Mouse (Mus musculus) cerebellum, adult 2 months (tissue): ENCODE results near the gene Map4k3. TPM values are rescaled to one million over a fixed set of nuclear protein-coding genes. Genes with fewer than 3 reads are reported as not detected.
A peak's percentile ranks its signal among the peaks of the same experiment; 100 is the strongest.
"Not testable (repeated sequence)": the region's sequence is repeated elsewhere in the genome, so short reads cannot be mapped to it uniquely, and the experiment has no call there.

Source experiments
- DNase-seq, 2 experiments: peaks; one replicate each; pipeline ENCODE4 v3.0.0; 2021
- H3K27ac ChIP-seq: fragments of 200-500 bp; 2 replicates; pipeline ENCODE4 v1.5.1; 2012; ENCODE audit warnings: low read length, control low read depth, inconsistent platforms; ENCODE audit not compliant: insufficient read depth
- H3K27me3 ChIP-seq: fragments of 200-500 bp; 2 replicates; pipeline ENCODE4 v1.6.1; 2012; ENCODE audit warnings: inconsistent platforms, mild to moderate bottlenecking, low read length, moderate library complexity; ENCODE audit not compliant: control insufficient read depth, insufficient read depth
- H3K4me1 ChIP-seq: fragments of 200-500 bp; 2 replicates; pipeline ENCODE4 v1.6.1; 2011; ENCODE audit warnings: low read length; ENCODE audit not compliant: control insufficient read depth, insufficient read depth
- H3K4me3 ChIP-seq: fragments of 200-500 bp; replicated peaks from 2 replicates; pipeline ENCODE3; 2011; ENCODE audit warnings: mild to moderate bottlenecking, low read depth, low read length, control low read depth; ENCODE audit not compliant: insufficient read depth
- CTCF ChIP-seq: fragments of 200-500 bp; IDR thresholded peaks from 2 replicates; pipeline ENCODE4 v1.5.1; 2011; ENCODE audit warnings: low read depth, mild to moderate bottlenecking, control low read depth, low read length, moderate library complexity, borderline replicate concordance; ENCODE audit not compliant: insufficient read depth
- POLR2A ChIP-seq: fragments of 200-500 bp; IDR thresholded peaks from 2 replicates; pipeline ENCODE4 v1.6.1; 2011; ENCODE audit warnings: low read length, control low read depth, borderline replicate concordance; ENCODE audit not compliant: insufficient read depth
- WGBS: fragments of 180-500 bp; shearing (Covaris S2); methylation state at CpG from one replicate; pipeline ENCODE4 v1.1.7; 2018; 5-methylcytosine and 5-hydroxymethylcytosine counted together
- polyA plus RNA-seq: library from polyadenylated mRNA; depleted of rRNA; stranded (reverse); fragments of >200 nt; gene quantifications from 2 replicates; pipeline ENCODE4 v1.2.3, GENCODE M21; 2012

Gene Map4k3
- polyA plus RNA-seq, 1 experiment, result 45.3 TPM

DNA sequence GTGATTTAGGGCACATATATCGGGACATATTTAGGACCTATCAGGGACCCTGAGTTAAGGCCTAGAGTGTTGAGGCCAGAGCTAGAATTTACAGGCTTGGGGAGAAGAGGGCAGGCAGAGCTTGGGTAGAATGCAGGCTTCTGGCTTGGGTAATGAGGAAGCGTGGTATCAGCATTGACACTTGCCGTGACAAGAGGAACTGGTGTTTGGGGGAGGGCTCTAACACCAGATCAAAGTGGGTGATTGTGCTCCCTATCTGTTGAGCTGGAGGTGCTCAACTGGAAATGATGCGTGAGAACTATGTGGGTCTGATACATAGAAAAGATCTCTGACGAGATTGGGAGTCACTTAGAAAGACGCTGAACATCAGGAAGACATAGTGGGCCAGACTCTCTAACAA is 6.4 kb upstream of the Map4k3 start:
- H3K27me3 ChIP-seq, result no peaks in the 10 kb centered on the region
- no peak overlapping the region for H3K4me3 ChIP-seq
- TF ChIP-seq POLR2A, result no peak
- H3K4me1 ChIP-seq, result no peaks in the 10 kb centered on the region
- DNase-seq, result no peak
- WGBS, result 91% methylated on average over 6 of the region's 6 CpGs
- H3K27ac ChIP-seq, result no peak overlapping the region

DNA sequence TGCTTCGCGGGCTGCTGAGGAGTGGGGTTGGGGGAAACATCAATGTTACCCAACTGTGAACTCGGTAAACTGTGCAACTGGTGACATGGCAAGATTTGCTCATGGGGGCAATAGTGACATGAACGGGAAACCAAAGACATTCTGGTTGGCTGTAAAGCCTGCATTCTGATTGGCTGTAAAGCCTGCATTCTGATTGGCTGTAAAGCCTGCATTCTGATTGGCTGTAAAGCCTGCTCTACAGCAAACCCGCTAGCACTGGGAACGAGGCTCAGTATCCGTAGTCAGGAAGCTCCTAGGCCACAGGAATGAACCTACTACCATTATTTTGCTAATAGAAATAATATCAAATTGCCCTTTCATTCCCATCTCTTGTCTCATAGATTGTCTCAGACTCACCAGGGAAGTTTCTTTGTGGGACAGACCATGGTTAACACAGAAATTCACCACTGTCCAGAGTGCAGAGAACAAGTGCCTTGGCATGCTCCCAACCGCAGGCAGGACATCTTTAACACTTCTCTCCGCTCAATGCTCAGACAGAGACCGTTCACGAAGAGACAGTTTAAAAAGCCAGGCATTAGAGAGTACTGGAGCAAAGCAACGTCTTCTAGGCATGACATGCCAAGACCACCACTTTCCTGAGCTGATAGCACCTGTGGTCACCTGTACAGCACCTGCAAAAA is 5.0 kb upstream of the Map4k3 start:
- Histone ChIP-seq H3K4me1 (no peaks in the 10 kb centered on the region), H3K27me3 (no peaks in the 10 kb centered on the region), H3K4me3 (no peak overlapping the region), H3K27ac (no peak overlapping the region)
- no peak for DNase-seq
- TF ChIP-seq CTCF, result no peak
- 83% methylated on average over 12 of the region's 12 CpGs for WGBS

DNA sequence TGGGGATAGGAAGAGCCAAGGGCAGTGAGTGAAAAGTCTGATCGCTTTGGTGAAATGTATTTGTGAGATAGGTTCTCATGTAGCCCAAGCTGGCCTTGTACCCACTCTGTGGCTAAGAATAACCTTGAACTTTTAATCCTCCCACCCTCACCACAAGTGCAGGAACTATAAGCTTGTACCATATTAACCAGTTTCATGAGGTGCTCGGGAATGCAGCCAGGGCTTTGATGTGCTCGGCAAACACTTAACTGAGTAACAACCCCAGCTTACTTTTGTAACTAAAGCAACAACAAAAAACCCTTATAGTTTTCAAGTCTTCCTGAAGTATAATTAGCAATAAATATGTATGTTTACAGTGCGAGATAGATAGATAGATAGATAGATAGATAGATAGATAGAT is 4.0 kb upstream of the Map4k3 start:
- Histone ChIP-seq H3K27ac (no peak overlapping the region), H3K4me3 (no peak overlapping the region), H3K4me1 (no peaks in the 10 kb centered on the region), H3K27me3 (no peaks in the 10 kb centered on the region)
- WGBS, result 81% methylated on average over 4 of the region's 4 CpGs
- TF ChIP-seq POLR2A (no peak), CTCF (no peak)
- no peak for DNase-seq

DNA sequence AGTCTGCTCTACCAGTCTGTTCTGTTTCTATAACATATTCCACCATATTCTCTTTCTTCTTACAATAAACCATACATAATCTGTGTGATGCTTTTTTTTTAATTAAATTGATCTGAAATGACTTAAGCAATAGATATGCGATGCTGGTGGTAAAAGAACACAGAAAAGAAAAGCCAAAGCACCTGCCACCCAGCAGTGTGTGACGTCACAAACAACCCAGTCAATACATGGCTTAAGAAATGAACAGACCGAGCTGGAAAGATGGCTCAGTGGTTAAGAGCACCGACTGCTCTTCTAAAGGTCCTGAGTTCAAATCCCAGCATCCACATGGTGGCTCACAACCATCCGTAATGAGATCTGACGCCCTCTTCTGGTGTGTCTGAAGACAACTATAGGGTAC is 2.0 kb upstream of the Map4k3 start:
- not testable (repeated sequence) for H3K4me3 ChIP-seq, H3K27ac ChIP-seq, H3K4me1 ChIP-seq, H3K27me3 ChIP-seq, DNase-seq
- WGBS, result 92% methylated on average over 6 of the region's 6 CpGs

DNA sequence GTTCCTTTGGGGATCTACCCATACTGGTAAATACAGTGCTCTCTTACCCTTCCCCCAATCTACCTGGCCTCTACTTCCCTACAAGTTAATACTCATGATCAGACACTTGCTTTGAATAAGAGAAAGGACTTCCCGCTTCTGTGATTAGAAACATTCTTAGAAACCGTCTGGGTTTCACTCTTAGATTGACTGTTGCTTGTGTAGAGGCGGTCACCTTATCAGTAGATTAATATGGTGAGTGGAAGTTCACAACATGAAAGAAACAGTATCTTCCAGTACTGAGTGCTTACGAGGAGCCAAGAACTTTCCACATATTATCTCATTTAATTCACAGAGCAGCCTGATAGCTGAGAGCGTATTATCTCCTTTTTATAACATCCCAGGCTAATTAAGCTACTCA is 1.5 kb upstream of the Map4k3 start:
- H3K4me3 ChIP-seq, result no peak overlapping the region
- H3K27ac ChIP-seq, result no peak overlapping the region
- H3K27me3 ChIP-seq, result no peaks in the 10 kb centered on the region
- TF ChIP-seq POLR2A, result no peak
- no peak for TF ChIP-seq CTCF
- peaks cover 7% of the 10 kb centered on the region; the same call in 1 of the 2 replicates for H3K4me1 ChIP-seq
- DNase-seq, result no peak
- 95% methylated on average over 5 of the region's 5 CpGs for WGBS

DNA sequence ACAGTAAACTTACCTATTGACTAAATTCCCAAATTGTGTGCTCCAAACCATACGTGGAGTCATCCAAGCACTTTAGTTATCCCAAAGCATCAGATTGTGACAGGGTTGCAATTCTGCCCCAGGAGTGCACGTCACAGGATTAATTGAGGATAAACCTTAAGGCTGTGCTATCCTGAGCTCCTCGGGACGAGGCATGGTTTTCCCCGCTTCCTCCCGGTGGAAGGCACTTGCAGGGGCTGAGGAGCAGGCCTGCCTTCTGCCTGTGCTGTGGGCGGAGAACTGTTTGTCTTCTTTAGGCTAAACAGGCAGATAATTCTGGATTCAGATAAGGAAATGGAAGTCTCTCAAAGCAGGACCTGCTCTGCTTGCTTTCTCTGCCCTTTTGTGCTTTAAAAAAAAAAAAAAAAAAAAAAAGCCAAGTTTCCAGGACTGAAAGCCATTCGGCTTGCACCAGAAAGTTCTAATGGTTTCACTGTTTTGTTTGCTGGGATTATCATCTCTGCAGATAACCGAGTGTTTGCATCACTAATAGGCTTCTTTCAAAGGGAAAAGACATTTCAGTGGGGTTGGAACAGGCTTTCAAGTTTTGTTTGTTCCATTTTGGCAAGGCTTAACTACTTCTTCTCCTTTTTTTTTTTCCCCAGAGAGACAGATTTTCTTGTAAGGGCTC is 930 bp upstream of the Map4k3 start:
- Histone ChIP-seq H3K27me3 (no peaks in the 10 kb centered on the region), H3K4me3 (no peak overlapping the region), H3K27ac (0 out of 2 replicates have a peak overlapping the region, but pooled peaks have one; percentile 28), H3K4me1 (peaks cover 13% of the 10 kb centered on the region)
- TF ChIP-seq CTCF, result no peak
- WGBS, result 48% methylated on average over 9 of the region's 9 CpGs
- DNase-seq, result no peak

DNA sequence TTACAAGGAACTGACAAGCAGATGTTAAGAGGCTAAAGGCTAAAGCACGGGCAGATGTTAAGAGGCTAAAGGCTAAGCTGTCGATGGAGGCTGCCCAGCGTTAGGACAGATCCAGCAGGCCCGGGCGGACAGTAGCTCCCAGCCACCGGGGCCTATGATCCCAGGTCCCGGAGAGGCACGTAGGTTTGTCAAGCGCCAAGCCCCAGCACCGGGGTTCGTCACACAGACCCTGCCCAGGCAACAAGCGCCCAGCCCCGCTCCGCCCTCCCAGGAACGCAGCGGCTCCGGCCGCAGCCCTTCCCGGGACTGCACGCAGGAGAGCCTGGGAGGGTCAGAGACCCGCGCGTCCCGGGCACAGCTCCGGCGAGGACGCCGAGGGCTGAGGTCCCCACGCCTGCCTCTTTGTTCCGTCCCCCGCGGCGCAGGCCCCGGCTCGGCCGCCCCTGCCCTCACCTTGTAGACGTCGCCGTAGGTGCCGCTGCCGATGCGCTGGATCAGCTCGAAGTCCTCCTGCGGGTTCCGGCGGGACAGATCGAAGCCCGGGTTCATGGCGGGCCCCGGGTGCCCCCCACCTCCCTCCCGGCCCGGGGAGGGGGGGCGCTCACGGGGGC is 839 bp downstream of the Map4k3 start:
- peak overlapping the region; percentile 97 for H3K27ac ChIP-seq
- WGBS, result under 1% methylated on average over 54 of the region's 54 CpGs
- TF ChIP-seq POLR2A (no peak), CTCF (no peak)
- DNase-seq, result peak; percentile 62 to 71
- H3K27me3 ChIP-seq, result no peaks in the 10 kb centered on the region
- H3K4me1 ChIP-seq, result peaks cover 13% of the 10 kb centered on the region
- peak overlapping the region; percentile 98 for H3K4me3 ChIP-seq

DNA sequence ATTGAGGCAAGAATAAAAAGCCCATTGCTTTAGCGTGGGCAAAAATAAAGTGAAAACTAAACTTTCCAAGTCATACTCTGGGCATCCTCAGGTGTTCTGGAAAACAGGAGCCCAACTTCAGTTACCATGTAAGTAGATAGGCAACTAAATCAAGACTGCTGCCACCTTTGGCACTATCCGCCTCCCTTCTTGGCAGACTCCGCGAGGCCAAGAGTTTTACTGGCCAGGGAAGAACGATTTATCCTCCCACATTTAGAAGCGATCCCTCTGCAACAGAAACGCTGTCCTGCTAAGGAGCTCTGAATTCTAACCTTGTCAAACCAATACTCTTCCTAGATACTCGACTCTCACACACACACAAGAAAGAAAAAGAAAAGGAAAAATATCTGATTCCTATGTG is 1.5 kb downstream of the Map4k3 start:
- WGBS, result 5% methylated on average over 8 of the region's 8 CpGs
- TF ChIP-seq CTCF, result no peak
- TF ChIP-seq POLR2A, result no peak
- Histone ChIP-seq H3K27ac (no peak overlapping the region), H3K27me3 (no peaks in the 10 kb centered on the region), H3K4me3 (peak overlapping the region; percentile 98), H3K4me1 (peaks cover 18% of the 10 kb centered on the region)
- peak; percentile 71 to 78 for DNase-seq
